Mouse (Mus musculus) urinary bladder, postnatal 36 days (tissue): ENCODE results near the gene Frrs1l.

Experiments
- DNase-seq, 2 experiments: peaks; one replicate each; pipeline ENCODE4 v3.0.0; 2022; ENCODE audit warnings: low spot score in 2 of 2, mixed read lengths in 1 of 2

The Frrs1l gene

DNA sequence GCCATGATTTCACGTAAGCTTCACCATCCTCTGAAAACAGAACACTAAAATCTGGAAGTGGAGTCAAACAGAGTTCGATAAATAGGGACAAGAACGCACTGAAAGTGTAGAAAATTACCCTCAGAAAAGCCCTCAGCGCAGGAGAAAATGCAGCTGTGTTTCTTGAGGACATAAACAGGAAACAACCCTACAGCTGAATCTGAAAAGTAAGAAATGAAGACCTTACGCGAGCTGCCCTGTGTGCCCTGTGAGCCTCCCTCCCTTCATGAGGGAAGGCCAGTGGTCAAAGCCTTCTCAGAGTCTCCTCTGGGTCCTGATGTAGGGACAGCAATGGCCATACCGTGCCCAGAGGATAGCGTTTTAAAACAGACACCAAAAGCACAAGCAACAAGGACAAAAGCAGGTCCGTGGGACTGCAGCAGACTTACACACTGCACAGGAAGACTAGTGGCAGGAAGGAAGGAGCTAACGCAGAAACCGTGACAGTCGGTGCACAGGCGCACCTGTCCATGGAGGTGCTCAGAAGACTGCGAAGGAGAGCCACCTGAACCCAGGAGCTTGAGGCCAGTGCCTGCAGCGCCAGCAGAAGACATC, 74.4 kb downstream of the Frrs1l start:
- no peak for DNase-seq

DNA sequence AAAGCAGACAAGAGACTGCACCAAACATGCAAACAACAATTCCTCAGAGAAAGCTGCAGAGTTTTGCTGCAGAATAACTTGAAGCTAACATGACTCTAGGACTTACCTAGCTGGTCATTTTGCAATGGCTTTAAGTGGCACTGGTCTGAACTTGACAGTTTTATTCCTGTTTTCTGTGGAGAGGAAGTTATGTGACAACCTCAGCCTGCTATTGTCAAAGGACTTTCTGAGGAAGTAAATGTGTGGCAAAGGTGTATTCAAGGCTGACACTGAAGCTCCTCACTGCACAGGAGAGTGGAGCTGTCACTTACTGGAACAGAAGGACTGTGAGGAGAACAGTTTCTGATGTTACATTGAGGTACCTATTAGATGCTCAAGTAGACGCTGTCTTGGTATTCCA, 75.4 kb downstream of the Frrs1l start:
- DNase-seq = no peak

DNA sequence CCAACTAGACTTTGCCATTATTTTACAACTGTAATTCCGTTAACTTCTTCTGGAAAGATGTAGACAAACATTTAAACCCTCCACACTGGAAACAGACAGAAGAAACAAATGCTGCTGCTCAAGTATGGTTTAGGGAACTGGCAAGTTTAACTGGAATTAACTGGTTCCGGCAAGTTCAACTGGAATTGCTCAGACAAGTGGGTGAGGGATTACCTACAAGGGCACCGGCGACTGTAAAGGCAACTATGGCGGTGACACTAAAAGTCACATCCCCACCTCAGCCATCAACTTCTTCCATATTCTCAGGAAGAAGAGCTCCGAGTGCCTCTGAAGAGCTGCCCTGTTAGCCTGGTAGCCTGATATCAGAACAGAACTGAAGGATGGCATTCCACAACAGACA, 75.9 kb downstream of the Frrs1l start:
- DNase-seq = no peak

DNA sequence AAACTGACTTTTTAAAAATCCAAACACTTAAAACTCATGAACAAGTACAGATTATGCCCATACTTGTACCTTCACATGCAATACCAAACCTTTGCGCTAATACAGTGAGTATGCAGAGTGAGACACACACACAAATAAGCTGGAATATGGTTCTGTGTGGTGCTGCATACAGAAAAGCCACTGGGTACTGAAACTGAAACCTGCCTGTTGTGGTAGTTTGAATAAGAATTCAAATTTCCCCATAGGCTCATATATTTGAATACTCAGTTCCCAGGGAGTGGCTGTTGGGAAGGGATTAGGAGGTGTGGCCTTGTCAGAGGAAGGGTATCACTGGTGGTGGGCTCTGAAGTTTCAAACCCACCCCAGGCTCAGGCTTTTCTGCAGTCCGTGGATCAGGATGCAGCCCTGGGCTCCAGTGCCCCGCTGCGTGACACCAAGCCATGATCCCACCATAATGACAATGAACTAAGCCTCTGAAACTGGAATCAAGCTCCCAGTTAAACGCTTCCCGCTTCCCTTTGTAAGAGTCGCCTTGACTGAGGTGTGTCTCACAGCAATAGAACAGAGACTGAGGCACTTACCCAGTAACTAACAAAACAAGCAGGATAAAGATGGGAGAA, 77.7 kb downstream of the Frrs1l start:
- DNase-seq = no peak

DNA sequence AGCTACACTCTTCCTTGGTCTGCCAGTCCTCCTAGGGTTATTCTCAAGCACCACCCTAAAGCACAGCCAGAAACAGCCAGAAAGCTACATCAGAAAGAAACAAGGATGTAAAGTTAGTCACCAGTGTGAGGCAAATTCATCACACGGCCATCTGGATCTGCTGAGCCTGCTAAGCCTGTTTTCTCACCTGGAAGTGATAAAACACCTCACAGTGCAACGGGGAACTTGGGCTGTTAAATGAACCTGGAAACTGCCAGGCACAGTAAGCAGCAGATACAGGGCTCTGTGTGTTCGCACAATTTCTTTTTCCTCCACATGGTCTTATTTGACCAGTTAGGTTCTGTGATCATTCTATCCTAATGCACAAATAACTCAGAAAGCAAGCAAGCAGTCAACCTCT, 80.6 kb downstream of the Frrs1l start:
- DNase-seq = no peak

DNA sequence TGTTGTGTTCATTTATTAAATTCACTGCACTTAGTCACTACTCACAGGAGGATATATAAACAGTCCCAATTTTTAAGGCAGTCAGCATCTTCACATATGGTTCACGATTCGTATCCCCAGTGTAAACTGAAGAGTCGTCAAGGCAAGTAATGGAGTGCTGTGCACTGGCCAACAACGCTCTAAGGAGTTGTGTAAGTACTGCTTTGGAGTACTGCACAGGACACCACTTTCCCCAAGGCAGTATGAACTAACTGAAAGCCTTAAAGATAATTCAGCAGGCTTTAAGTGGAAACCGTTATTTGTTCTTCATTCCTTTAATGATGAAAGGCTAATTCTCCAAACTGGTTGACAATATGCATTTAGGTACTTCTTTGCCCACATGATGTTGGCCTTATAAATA, 82.5 kb downstream of the Frrs1l start:
- no peak for DNase-seq
